Mouse (Mus musculus) heart, adult 2 months (tissue): Measurements from ENCODE around the gene 4930455H04Rik.

Source experiments
- CTCF ChIP-seq: fragments of 200-600 bp; IDR thresholded peaks from 2 replicates; pipeline ENCODE4 v1.8.1; 2022; ENCODE audit warnings: antibody characterized with exemption, mild to moderate bottlenecking, moderate library complexity
- POLR2A ChIP-seq: fragments of 200-500 bp; IDR thresholded peaks from 2 replicates; pipeline ENCODE4 v1.6.1; 2011; ENCODE audit warnings: mild to moderate bottlenecking, low read depth, low read length, control low read depth; ENCODE audit not compliant: insufficient read depth

- TF ChIP-seq POLR2A (no peak), CTCF (no peak)
Measured at GRCm38 (mm10) chr3:116928994-116929393, 39.1 kb upstream of the 4930455H04Rik start.
